Mouse (Mus musculus) 3134 (cell line): Measurements from ENCODE around the gene Entpd2.

Experiments
- DNase-seq: peaks from one replicate; pipeline ENCODE4 v3.0.0-alpha.2; 2011; ENCODE audit warnings: low spot score; ENCODE audit not compliant: insufficient read length; ENCODE audit errors: extremely low read depth

Entpd2 gene

DNA sequence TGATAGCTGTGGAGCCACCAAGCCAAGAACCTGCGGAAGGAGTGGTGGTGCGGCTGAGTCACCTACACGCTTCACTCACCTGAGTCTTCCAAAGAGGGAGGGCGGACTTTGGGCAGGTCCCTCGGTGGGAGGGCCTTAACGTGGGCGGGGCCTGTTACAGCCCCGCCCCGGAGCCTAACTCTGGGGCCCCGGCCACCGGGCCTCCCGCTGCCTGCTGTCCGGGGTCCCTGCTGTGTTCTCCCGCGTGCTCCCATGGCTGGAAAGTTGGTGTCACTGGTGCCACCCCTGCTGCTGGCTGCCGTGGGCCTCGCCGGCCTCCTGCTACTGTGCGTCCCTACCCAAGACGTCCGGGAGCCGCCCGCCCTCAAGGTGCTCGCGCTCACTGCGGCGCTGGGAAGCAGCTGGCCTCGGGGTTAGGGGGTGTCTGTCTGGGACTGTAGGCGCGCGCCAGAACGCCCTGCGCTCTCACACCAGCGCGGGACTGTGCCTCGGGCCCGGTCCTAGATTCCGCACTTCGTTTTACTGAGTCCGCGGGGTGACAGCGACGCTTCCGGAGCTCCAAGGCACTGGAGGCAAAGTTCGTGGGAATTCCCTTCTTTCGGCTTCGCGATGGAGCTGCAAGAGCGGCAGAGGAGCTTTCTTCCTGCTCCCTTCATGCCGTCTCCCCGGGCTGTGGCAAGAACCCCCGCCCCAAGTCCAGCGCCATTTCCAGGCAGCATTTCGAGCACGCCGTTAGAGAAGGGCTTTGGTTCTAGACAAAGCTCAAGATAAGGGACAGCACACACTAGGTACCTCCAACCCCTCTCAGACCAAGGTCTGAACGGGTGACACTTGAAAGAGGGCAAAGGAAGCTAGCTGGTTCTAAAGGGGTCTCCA is at the start of gene Entpd2:
Gene Entpd2 (plus strand): TSS at position 154 of the 876 bp plus-strand sequence.
- no peak for DNase-seq

DNA sequence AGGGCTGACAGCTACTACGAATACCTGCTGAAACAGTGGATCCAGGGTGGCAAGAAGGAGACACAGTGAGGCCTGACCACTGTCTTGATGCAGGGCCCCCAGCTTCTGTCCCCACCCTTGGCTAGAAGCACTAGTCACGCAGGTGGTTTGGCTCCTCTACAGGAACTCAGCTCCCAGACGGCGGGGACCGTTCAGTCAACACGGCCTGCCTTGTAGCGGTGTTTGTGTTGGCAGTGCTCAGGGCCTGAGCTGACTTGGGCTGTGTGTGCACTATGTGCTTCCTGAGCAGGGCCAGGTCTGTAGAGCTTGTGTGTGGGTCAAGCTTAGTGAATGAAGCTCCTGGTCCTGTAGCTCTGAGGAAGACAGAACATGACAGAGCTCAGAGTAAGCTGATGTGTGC is 47.5 kb upstream of the Entpd2 start:
- DNase-seq: no peak

DNA sequence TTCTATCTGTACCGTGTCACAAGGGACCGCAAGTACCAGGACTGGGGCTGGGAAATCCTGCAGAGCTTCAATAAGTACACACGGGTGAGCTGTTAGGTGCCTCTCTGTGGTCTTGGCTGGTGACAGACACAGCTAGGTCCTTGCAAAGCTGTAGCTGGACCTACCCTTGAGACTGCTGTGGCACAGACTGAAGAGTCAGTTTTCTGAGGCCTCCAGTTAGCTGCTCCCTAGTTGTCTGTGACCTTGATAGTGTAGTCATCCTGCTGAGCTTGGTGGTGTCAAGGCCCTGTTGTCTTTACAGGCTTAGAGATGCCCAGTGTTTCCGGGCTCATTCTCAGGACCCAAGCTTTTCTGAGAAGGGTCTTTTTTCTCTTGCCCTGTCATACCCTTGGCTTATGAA is 46.2 kb upstream of the Entpd2 start:
- no peak for DNase-seq

GRCm38 (mm10) chr2:25350701-25351100 is 45.0 kb upstream of the Entpd2 start:
- no peak for DNase-seq

GRCm38 (mm10) chr2:25354211-25354610 is 41.5 kb upstream of the Entpd2 start:
- DNase-seq: no peak

DNA sequence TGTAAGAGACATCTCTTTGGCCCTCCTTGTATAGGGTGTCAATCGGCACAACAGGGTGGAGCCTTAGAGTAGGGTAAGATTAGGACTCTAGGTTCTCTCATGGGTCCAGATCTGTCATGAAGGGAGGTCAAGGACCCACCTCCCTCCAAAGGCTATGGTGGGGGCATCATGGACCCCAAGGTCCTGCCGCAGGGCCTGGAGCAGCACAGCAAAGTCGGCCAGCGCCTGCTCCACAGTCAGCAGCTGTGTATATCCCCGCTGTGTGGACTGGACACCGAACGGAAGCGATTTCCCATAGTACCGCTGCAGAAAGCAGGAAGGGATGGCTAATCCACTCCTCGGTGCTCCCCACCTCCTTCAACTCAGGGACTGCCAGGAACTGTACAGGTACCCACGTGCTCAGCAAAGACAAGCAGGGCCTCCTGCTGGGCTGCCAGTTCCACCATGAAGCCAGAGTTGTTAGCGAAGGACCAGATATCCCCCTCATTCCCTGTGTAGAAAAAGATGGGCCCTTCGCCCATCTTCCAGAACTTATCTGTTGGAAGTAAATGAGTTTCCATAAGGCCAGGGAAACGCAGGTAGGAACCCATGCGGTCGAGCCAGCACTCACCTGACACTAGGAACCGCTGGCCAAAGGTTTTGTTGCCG is 40.1 kb upstream of the Entpd2 start:
- DNase-seq: no peak

DNA sequence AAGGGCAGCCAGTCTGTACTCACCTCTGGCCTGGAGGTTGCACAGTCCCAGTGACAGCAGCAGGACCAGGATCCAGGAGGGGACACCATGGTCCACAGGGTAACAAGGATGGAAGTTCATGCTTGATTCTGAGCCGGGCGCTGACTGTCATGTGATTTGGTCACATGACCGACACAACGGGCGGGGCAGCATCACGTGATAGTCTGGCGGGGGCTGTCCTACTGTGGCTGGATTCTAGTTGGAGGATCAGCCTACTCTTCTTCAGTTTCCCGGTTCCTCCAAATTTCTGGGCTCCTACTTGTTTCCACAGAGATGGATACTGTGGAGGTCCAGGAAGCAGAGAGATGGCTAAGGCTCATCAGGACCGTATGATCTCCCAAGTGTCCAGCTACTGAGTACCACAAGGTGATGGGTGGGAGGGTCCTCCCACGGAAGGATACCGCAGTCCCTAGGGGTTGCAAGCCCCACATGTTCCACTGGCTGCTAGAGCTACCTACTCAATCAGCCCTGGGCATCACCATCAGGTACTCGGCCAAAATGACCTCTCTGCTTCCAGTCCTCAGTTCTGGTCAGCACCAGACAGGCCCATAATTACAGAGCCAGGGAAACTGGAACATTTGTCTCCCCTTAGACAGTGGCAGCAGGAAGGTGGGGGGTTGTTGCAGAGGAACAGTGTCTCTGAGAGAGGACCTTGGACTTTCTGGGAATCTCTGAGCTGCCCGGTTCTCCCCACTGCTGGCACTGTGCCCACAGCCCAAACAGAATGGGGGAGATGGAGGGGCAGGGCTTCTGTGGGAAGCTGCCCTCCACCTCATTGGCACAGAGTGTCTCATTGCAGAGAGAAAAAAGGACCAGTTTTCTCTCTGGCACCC is 39.2 kb upstream of the Entpd2 start, which contains the start of gene Dpp7:
Gene Dpp7 (minus strand): TSS at position 152 of the 872 bp plus-strand sequence.
- peak; percentile 76 for DNase-seq

DNA sequence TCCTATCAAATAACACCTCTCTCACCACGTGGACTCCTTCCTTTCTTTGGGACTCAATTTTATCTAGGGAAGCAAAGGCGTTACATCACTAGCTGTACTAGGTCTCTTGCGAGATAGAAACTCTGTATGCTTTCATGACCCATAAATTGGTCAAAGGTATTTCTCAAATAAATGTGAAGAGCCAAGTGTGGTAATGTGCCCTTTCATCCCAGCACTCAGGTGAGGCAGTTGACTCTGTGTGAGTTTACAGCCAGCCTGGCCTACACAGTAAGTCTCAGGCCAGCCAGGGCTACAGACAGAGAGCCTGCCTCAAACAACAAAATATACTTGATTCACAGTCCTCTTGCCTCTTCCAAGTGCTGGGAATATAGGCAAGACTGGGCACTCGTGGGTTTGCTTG is 35.8 kb upstream of the Entpd2 start:
- DNase-seq: no peak

GRCm38 (mm10) chr2:25363478-25364178 is 32.0 kb upstream of the Entpd2 start:
- peak; percentile 63 for DNase-seq

DNA sequence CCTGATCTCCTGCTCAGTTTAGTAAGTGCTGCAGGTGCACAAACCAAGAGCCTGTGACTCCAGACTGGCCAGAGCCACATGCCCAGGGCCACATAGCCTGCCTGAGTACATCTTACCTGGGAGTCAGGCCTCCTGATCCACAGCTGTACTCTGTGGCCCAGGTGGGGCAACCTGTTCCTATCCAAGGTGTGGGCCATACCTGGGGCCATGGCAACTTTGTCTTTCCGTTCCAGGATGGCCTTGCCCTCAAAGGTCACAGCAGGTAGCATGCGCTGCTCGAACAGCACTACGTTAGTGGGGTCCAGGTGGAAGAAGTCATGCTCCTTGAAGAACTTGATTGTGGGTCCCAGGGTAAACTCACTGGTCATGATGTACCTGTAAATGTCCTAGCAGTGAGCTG is 31.4 kb upstream of the Entpd2 start:
- no peak for DNase-seq

- DNase-seq: no peak
These were observed 30.9 kb upstream of the Entpd2 start for GRCm38 (mm10) chr2:25364761-25365090.

- peak; percentile 96 for DNase-seq
These were observed 30.4 kb upstream of the Entpd2 start, which contains the start of gene Uap1l1 for GRCm38 (mm10) chr2:25365091-25365761. Gene Uap1l1 (minus strand): TSS chr2:25365682.

GRCm38 (mm10) chr2:25369996-25370395 is 25.7 kb upstream of the Entpd2 start:
- no peak for DNase-seq

DNA sequence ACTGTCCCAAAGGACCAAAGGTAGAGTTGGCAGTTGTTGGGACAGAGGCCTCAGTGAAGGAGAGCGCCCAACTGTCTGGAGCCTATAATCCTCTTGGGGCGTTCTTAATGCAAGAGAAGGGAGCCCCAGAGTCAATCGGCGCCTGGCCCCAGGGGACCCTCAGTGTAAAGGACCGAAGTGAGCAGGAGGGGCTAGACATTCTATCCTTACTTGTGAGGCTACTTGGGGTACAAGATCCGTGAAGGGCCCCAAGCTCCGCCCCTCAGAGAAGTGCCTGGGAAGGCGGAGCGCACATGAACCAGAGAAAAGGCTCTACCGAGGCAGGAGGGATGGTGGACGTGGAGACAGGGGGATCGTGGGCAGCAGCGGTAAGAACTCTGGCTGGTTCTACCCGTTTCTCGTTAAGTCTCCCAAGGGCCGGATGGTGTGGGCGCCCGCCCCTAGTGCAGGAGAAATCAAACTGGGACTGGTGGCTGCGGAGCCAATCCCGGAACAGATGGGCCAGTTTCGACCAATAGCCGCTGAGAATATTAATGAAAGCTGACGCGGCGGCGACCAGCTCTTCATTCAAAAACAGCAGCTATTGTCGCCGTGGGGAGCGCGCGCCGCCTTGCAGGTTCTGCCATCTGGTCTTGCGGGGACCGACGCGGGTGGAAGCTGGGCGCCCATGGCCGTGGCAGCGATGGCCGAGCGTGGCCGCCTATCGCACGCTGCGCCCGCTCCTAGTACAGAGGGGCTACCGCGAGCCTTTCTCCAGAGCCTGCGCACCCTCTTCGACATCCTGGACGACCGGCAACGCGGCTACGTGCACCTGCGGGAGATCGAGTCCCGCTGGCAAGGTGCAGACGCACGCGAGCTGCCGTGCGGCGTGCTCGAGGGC is 23.7 kb upstream of the Entpd2 start, which contains the start of gene Sapcd2:
Gene Sapcd2 (plus strand): TSS at position 558 of the 880 bp plus-strand sequence.
- peak; percentile 88 for DNase-seq

- no peak for DNase-seq
These were observed 22.9 kb upstream of the Entpd2 start for GRCm38 (mm10) chr2:25372644-25373391.

- no peak for DNase-seq
These were observed 22.2 kb upstream of the Entpd2 start for GRCm38 (mm10) chr2:25373431-25373830.

DNA sequence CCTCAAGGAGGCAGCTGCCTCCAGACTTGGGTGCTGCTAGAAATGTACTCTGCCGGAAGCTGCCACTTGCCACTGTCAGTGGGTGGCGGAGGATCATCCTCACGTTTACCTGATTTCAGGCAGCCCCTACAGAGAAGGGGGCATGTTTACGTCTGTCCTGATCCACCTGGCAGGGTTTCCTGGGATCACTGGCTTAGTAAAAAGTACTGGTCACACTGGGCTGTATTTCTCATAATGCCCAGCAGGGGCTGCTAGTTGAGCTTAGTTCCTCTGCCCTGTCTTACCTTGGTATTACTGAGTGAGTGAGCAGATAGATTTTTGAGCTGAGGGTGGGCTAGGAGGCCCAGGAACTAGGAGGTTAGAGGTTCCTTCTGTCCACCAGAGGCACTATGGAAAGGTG is 19.1 kb upstream of the Entpd2 start:
- DNase-seq: no peak

GRCm38 (mm10) chr2:25384492-25384891 is 11.2 kb upstream of the Entpd2 start:
- DNase-seq: no peak
